Mouse (Mus musculus): ENCODE measurements around the gene Rsph6a. TPM values are rescaled to one million over a fixed set of nuclear protein-coding genes. Genes with fewer than 3 reads are reported as not detected.

Rsph6a gene
- polyA plus RNA-seq (2012; rRNA removed; ENCODE audit: low replicate concordance) = not detected in 2 replicates

DNA sequence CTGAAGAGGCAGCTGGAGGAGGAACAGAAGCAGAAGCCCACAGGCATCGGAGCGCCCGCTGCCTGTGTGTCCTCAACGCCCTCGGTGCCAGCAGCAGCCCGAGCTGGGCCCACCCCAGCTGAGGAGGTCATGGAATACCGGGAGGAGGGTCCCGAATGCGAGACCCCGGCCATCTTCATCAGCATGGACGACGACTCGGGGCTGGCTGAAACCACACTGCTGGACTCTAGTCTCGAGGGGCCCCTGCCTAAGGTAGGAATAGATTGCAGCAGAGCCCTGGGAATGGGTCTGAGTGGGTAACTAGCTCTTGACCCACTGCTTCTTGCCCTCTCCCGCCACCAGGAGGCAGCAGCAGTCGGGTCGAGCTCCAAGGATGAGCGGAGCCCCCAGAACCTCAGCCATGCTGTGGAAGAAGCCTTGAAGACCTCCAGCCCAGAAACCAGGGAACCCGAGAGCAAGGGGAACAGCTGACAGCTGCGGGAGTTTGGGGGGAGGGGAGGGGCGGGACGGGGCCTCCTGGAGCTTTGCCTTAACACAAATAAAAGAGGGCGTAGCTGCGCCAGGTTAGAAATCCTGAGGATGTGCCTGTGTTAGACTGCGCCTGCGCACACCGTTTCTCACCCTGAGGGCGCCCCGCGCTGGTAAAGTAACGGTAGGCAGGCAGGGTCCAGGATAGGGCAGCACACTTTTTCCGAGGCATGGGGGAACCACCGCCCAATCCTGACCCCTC is at the start of gene Rsph6a:
Rsph6a (plus strand) TSS at position 644 of the 730 bp plus-strand sequence.

DNA sequence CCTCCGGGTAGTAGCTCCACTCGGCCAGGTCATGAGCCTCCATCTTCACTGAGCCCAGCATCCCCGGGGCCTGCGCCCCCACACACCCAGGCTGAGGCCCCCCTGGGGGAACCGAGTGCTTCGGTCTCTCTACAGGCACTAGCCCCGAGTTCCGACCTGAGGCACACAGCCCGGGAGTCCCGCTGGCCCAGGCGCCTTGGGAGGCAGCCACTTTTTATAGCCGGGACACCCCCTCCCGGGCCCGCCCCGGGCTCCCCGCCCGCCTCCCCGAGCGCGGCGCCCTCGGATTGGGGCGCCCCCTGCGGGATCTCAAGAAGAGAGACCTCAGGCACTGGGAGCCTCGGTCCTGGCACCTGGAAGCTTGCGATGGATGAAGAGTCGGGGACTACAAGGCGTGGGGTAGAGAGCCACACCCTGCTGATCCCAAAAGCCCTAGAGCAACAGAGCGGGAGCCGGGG is 31.1 kb upstream of the Rsph6a start, which contains the start of gene Foxa3:
Foxa3 (minus strand) TSS at position 182 of the 458 bp plus-strand sequence.

DNA sequence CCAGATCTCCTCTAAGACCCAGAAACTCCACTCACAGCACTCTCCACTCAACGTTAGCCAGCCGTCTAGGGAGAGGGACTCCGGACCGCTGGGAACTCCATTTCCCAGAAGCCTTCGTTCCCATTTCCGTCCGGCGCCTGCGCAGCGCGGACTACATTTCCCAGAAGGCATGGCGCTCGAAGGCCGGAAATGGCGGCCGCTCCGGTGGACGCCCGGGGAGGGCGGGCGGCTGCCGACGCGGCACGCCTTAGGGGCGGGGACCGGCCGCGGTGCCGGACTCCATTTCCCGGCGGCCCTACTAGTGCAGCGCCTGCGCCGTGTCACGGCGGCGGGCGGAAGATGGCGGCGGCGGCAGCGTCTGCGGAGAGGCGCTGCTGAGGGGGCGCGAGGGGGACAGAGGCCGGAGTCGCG is 30.4 kb upstream of the Rsph6a start, which contains the start of gene Sympk:
Sympk (plus strand) TSS at position 282 of the 411 bp plus-strand sequence.

DNA sequence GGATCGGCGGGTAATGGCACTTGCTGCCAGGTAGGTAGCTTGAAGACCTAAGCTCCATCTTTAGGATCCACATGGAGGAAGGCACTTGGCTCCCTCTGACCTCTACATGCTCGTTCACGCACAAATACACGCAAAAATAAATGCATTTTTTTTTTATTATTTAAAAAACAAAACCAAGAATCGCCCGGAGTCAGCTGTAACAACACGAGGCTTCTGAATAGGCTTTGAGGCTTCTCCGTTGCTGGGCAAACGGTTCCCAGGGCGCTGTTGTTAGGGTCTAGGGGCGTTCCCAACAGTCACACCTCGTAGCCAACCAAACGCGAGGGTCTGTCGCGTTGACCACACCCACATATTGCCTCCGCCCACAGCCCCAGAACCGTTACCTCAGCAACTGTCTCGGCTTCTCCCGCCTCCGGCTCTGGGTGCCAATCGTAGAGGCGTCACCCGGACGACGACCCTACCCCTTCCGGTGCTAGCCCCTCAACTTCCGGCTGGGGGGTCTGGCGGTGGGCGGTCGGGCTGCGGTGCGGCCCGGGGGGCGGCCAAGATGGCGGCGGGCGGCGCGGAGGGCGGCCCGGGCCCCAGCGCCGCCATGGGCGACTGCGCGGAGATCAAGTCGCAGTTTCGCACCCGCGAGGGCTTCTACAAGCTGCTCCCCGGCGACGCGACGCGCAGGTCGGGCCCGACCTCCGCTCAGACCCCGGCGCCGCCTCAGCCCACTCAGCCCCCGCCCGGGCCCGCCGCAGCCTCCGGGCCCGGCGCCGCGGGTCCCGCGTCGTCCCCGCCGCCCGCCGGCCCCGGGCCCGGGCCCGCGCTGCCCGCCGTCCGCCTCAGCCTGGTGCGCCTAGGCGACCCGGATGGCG is 21.5 kb downstream of the Rsph6a start, which contains the start of gene Dmwd:
Dmwd (plus strand) TSS at position 505 of the 863 bp plus-strand sequence.

DNA sequence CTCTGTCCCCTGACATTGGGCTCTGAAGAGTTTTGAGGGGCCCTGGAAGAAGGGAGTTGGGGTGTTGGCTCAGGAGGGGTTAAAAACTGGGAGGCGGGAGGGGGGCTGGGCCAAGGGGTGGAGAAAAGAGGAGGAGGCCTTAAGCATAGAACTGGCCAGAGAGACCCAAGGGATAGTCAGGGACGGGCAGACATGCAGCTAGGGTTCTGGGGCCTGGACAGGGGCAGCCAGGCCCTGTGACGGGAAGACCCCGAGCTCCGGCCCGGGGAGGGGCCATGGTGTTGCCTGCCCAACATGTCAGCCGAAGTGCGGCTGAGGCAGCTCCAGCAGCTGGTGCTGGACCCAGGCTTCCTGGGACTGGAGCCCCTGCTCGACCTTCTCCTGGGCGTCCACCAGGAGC is 29.2 kb downstream of the Rsph6a start, which contains the start of gene Dmpk:
Dmpk (plus strand) TSS at position 149 of the 400 bp plus-strand sequence.

DNA sequence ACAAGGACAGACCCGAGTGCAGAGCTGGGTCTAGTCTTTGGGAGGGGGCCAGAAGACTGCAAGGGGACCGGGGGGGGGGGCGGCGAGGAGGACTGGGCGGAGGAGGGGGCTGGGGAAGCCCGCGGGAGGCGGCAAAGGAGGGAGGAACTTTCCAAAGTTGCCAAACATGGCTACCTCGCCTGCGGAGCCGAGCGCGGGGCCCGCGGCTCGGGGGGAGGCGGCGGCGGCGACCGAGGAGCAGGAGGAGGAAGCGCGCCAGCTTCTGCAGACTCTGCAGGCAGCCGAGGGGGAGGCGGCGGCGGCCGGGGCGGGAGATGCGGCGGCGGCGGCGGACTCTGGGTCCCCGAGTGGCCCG is 40.0 kb downstream of the Rsph6a start, which contains the start of gene Six5:
Six5 (plus strand) TSS at position 124 of the 355 bp plus-strand sequence.

DNA sequence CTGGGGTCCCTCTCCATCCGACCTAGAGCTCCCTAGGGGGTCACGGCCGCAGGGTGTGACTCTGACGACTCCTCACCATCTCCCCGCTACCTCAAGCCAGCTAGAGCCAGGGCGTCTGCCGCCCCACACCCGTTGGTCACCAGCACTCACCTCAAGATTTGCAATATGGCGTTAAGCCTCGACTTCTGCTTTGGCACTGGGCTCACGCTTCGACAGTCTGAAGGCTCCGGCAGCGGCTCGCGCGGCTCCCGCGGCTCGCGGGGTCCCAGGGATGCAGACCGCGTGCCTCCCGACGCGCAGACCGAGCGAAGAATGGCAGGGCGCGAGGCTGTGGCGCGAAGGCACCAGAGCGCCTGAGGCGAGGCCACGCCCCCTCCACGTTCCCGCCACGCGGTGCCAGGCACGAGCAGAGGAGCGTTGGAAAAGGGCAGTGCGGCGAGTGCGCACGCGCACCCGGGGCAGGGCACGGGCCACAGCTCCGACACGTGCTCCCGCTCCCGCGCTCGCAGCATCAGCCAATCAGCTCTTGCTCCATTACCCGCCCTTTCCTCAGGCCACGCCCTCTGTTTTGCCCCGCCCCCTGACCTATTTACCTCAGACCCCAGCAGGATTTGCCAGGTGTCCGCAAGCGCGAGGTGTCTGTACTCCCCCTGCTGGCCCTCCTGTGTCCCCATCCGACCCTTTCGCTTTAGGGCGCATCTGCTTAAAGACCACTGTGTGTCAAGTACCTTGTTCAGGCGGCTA is 63.7 kb downstream of the Rsph6a start, which contains the start of gene Gm4969:
Gm4969 (minus strand) TSS at position 341 of the 744 bp plus-strand sequence.

DNA sequence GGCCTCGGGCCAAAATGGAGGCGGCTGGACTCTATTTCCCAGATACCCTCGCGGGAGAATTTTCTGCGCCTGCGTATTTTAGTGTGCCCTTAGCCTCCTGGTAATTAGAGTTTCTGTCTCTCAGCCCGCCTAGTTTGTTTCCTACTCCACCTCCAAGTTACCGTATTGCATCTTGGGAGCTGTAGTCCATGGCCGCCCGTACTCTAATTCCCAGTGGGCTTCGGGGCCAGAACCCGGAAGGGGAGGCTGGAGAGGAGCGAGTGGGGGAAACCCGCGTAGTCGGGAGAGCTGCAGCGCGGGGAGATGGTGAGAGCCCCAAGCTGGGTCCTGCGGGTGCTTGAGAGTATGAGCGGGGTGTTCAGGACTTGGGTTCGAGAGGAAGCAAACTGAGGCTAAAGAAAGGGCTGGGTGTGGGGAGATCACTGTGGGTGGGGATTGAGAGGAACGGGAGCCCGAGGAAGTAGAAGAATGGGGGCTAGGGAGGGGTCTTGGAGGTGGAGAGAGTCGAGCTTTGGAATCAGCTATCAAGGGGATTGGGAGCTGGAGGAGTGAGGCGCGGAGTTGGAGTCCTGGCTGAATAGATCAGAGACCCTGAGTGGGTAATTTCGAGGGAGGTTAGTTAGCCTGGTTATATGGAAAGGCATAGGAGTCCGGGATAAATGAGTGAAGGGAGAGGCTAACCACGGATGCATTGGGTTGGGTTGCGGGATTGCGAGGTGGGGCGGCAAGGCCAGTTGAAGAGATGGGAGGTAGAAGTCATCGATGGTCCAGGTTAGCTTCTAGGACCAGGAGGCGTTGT is 65.3 kb downstream of the Rsph6a start, which contains the start of gene Fbxo46:
Fbxo46 (plus strand) TSS at position 229 of the 799 bp plus-strand sequence.

Other genes starting within 250 kb of the Rsph6a start
- gene Psg17, start 233.1 kb upstream of the Rsph6a start, polyA plus RNA-seq (2012; rRNA removed; ENCODE audit: low replicate concordance) = 0.58 TPM in 1 of 2 replicates, not detected in the other
- 11.8 and 24.6 TPM in 2 replicates for gene Mill2, start 214.7 kb upstream of the Rsph6a start, polyA plus RNA-seq (2012; rRNA removed; ENCODE audit: low replicate concordance)
- gene Pglyrp1, start 183.4 kb upstream of the Rsph6a start, polyA plus RNA-seq (2012; rRNA removed; ENCODE audit: low replicate concordance) = 6.4 and 56.4 TPM in 2 replicates
- gene Ccdc61, start 144.3 kb upstream of the Rsph6a start, polyA plus RNA-seq (2012; rRNA removed; ENCODE audit: low replicate concordance) = 20.3 and 25.2 TPM in 2 replicates
- 1.6 and 2.5 TPM in 2 replicates for gene Nova2, start 128.8 kb upstream of the Rsph6a start, polyA plus RNA-seq (2012; rRNA removed; ENCODE audit: low replicate concordance)
- 0.26 TPM in 1 of 2 replicates, not detected in the other for gene Nanos2, start 67.3 kb upstream of the Rsph6a start, polyA plus RNA-seq (2012; rRNA removed; ENCODE audit: low replicate concordance)
- gene Mypop, start 63.4 kb upstream of the Rsph6a start, polyA plus RNA-seq (2012; rRNA removed; ENCODE audit: low replicate concordance) = 5.2 and 17.4 TPM in 2 replicates
- gene Irf2bp1, start 50.6 kb upstream of the Rsph6a start, polyA plus RNA-seq (2012; rRNA removed; ENCODE audit: low replicate concordance) = 16.7 and 38.8 TPM in 2 replicates
- gene Foxa3, start 31.2 kb upstream of the Rsph6a start, polyA plus RNA-seq (2012; rRNA removed; ENCODE audit: low replicate concordance) = not detected in 2 replicates
- 66.1 and 105 TPM in 2 replicates for gene Sympk, start 30.3 kb upstream of the Rsph6a start, polyA plus RNA-seq (2012; rRNA removed; ENCODE audit: low replicate concordance)
- 83.2 and 111 TPM in 2 replicates for gene Dmwd, start 21.5 kb downstream of the Rsph6a start, polyA plus RNA-seq (2012; rRNA removed; ENCODE audit: low replicate concordance)
- gene Dmpk, start 29.2 kb downstream of the Rsph6a start, polyA plus RNA-seq (2012; rRNA removed; ENCODE audit: low replicate concordance) = 388 and 705 TPM in 2 replicates
- 32.7 and 78.4 TPM in 2 replicates for gene Six5, start 39.9 kb downstream of the Rsph6a start, polyA plus RNA-seq (2012; rRNA removed; ENCODE audit: low replicate concordance)
- 0.21 and 0.55 TPM in 2 replicates for gene Gm4969, start 63.7 kb downstream of the Rsph6a start, polyA plus RNA-seq (2012; rRNA removed; ENCODE audit: low replicate concordance)
- 7.9 and 11.0 TPM in 2 replicates for gene Fbxo46, start 65.2 kb downstream of the Rsph6a start, polyA plus RNA-seq (2012; rRNA removed; ENCODE audit: low replicate concordance)
- 16.7 and 25.1 TPM in 2 replicates for gene Qpctl, start 94.6 kb downstream of the Rsph6a start, polyA plus RNA-seq (2012; rRNA removed; ENCODE audit: low replicate concordance)
- gene Snrpd2, start 95.0 kb downstream of the Rsph6a start, polyA plus RNA-seq (2012; rRNA removed; ENCODE audit: low replicate concordance) = 26.1 and 39.9 TPM in 2 replicates
- gene Gipr, start 111.4 kb downstream of the Rsph6a start, polyA plus RNA-seq (2012; rRNA removed; ENCODE audit: low replicate concordance) = 3.3 and 14.7 TPM in 2 replicates
- gene Eml2, start 121.7 kb downstream of the Rsph6a start, polyA plus RNA-seq (2012; rRNA removed; ENCODE audit: low replicate concordance) = 34.2 and 47.4 TPM in 2 replicates
- 21.2 and 40.9 TPM in 2 replicates for gene Gpr4, start 157.8 kb downstream of the Rsph6a start, polyA plus RNA-seq (2012; rRNA removed; ENCODE audit: low replicate concordance)
- 43.4 and 43.9 TPM in 2 replicates for gene Opa3, start 173.6 kb downstream of the Rsph6a start, polyA plus RNA-seq (2012; rRNA removed; ENCODE audit: low replicate concordance)
- gene Vasp, start 217.1 kb downstream of the Rsph6a start, polyA plus RNA-seq (2012; rRNA removed; ENCODE audit: low replicate concordance) = 104 and 192 TPM in 2 replicates
- 0.20 TPM in 1 of 2 replicates, not detected in the other for gene Ppm1n, start 225.4 kb downstream of the Rsph6a start, polyA plus RNA-seq (2012; rRNA removed; ENCODE audit: low replicate concordance)
- gene Rtn2, start 227.9 kb downstream of the Rsph6a start, polyA plus RNA-seq (2012; rRNA removed; ENCODE audit: low replicate concordance) = 59.4 and 168 TPM in 2 replicates